Mouse (Mus musculus) adrenal gland, adult 18-20 months (tissue): ENCODE data around the gene Gpc6. TPM values are rescaled to one million over a fixed set of nuclear protein-coding genes. Genes with fewer than 3 reads are reported as not detected.

Experiments used
- DNase-seq, 2 experiments: peaks; one replicate each; pipeline ENCODE4 v3.0.0; 2021 to 2022; ENCODE audit warnings: low spot score in 2 of 2
- total RNA-seq, 2 experiments: library from RNA; stranded (reverse); gene quantifications; 1 replicate in 1 of 2; 2 replicates in 1 of 2; pipeline ENCODE4 v1.2.3; 2021

Gpc6 gene
- total RNA-seq, 2 experiments from 2014 or later, result 9.2 to 9.8 TPM

DNA sequence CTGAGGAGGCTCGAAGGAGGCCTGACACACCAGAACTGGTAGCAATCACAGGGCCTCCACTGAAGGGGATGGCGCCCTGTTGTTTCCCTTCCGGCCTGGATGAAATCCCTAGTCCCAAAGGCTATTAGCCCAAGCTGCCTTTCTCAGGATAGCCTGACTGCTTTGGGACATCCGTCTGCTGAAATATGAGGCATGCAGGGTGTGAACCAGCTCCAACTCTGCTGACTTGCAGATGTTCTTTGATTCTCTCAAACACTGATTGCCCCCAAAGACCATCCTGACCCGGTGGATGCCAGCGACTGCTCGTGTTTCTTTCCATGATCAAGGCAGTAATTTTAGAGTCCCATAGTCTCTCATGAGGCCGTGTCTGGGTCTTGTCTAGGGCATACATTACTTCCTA is 991.5 kb downstream of the Gpc6 start:
- no peak for DNase-seq

GRCm38 (mm10) chr14:117918724-117919123 is 993.6 kb downstream of the Gpc6 start:
- no peak for DNase-seq

DNA sequence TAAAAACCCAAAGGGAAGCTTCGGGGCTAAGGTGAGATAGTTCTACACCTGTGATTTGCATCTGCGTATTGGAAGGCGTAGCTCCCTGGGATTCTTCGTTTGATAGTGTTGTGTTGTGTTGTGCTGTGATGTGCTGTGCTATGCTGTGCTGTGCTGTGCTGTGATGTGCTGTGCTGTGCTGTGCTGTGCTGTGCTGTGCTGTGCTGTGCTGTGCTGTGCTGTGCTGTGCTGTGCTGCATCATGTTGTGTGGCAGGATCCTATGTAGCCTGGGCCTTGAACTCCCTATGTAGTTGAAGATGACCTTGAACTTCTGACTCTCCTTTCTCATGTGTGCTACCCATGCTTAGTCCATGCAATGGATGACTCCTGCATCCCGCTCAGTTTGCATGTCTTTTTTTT is 994.5 kb downstream of the Gpc6 start:
- no peak for DNase-seq

DNA sequence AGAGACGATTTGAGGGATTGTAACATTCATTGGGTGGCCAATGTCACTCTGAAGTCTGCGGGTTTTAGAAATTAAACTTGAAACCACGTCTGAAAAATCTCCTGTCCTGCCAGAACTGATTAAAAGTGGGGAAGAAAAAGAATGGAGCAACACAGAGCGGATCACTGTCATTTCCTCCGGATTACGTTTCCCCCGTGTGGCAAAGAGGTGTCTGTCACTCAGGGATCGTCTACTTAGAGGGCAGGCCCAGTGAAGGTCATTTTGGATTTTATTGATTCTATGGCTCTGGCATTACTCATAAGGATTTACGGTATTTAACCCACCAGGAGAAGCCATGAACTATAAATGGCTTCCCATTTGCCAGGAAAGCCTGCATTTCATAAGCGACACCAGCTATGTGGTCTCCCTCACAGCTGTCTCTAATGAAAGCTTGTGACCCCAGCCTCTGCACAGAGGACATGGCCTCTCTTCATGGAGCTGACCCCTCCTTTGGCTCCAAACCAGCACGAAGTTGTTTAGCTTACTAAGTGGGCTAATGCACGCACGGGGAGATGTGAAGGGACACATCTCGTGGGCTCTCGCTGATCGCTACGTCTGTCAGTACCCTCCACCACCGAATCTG is 996.4 kb downstream of the Gpc6 start:
- no peak for DNase-seq

GRCm38 (mm10) chr14:117923667-117924066 is 998.6 kb downstream of the Gpc6 start:
- DNase-seq, result no peak

GRCm38 (mm10) chr14:117930105-117930847 is 1005.2 kb downstream of the Gpc6 start:
- DNase-seq, result no peak

GRCm38 (mm10) chr14:117930848-117931816 is 1006.0 kb downstream of the Gpc6 start:
- no peak for DNase-seq

- DNase-seq, result no peak
These were observed 1007.2 kb downstream of the Gpc6 start for GRCm38 (mm10) chr14:117932163-117932851.

DNA sequence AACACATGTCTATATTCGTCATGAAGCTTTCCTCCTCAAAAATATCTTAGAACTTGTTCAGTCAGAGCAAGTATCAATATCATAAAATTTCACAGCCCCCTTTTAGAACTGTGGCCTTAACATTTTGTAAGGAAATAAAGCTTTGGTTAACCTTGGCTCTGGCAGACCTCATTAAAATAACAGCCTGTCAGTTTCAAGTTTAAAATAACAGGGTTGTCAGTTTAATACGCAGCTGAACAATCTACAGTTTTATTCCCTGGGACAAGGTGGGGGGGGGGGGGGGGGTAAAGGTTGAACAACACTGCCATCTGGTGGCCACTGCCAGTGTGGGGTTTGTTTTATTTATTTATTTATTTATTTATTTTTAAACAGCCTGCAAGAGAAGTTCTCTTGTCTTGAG is 1013.4 kb downstream of the Gpc6 start:
- peak; percentile 21 to 40 for DNase-seq

DNA sequence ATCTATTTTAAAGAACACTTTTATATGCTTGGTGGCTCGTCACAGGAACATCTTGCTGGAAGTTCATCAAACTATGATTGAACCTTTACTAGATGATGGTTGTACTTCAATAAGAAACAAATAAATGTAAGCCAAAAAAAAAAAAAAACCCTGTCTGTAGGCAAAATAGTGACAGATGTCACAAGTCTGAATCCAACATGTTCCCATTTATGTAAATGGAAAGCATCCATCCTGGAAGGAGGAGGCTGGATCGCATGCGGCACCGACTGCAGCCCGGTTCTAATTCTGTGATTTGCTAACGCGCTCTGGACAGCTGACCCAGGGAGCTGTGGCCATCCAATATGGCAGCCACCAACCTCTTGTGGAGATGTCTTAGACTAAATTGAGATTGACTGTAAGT is 1014.4 kb downstream of the Gpc6 start:
- no peak for DNase-seq

DNA sequence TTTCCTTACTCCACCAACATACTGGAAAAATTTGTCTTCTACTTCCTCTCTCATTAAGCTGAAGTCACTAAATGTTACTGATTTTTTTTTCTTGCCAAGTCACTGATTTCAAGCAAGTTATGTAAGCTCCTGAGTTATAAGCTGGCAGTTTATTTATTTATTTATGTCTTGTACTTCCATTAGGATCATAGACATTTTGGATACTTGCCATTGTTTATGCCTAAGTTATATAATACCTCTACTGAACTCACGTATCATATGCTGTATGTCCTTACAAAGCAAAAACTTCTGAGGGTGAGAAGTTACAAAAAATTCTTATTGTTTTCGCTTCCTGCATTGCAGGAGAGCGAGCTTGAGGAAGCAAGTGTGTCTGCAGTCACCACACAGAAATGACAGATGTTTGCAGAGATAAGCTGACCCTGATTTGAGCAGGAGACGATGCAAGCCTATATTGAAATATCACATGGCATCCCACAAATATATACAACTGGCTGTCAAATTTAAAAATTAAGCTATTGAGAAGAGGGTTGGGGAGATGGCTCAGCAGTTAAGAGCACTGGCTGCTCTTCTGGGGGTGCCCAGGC is 1020.9 kb downstream of the Gpc6 start:
- DNase-seq, result no peak

DNA sequence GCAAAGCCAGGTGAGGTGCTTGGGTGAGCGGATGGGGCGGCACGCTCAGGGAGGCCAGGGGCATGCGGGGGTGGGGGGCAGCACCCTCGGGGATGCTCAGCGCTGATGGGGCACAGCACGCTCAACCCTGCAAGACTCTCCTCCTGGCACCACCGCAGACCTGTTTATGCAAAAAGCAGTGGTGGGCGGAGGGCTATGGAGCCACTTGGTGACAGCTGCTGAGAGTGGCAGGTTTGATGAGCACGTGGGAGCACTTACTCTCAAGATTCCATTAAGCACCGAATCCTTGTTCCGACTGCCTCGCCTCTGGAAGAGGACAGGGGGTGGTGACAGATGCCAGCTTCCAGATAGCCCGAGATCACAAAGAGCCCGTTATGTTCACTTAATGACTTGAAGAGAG is 1026.2 kb downstream of the Gpc6 start:
- DNase-seq, result no peak

GRCm38 (mm10) chr14:117951686-117952085 is 1026.6 kb downstream of the Gpc6 start:
- DNase-seq, result no peak

DNA sequence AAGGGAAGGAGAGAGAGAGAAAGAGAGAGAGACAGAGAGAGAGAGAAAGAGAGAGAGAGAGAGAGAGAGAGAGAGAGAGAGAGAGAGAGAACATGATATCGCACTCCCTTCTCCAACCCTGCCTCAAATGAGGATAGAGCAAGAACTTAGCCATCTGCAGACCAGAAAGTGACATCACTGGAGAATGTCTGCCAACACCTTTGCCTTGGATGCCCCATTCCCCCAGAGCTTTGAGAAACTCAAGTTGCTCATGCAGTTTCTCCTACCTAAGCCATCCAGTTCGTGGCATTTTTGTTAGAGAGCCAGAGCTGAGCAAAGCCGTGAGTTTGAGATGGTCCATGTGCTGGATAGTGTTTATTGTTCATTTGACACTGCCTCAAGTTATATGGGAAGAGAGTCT is 1030.9 kb downstream of the Gpc6 start:
- DNase-seq, result no peak

DNA sequence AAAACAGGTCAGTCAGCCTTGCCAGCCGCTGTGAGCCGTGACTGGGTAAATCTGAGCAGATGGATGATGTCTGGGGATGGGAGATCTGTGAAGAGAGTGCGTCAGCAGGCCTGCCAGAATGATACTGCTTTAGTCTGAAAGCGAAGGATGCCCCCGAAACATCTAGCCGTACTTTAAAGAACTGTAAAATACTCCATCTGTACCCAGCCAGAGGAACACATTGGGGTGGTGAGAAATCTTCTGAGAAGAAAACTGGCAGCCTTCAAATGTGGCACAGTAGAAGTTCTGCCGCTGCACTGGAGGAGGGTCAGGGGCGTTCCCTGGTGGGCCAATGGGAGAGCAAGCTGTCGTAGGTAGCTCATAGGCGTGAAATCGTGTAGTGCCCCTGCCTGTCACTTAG is 1033.3 kb downstream of the Gpc6 start:
- no peak for DNase-seq

DNA sequence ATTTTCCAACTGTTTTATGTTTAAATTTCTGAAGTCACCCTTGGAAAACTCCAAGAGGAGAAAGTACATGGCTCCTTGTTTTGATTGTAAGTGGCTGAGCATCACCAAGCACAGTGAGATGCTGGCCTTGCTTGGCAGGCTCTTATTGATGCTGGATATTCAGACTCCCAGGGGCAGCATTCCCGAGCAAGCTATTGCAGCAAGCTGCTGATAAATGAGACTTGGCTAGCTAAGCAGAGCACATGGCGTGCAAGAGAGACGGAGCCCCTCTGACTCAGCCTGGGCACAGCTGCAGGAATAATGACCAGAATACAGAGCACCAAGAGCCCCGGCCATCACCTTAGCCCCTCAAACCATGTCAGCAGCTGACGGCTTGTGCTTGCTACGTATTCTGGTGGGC is 1036.2 kb downstream of the Gpc6 start:
- no peak for DNase-seq

GRCm38 (mm10) chr14:117961844-117962243 is 1036.7 kb downstream of the Gpc6 start:
- DNase-seq, result no peak

GRCm38 (mm10) chr14:117962453-117962852 is 1037.3 kb downstream of the Gpc6 start:
- peak; percentile 31 to 37 for DNase-seq

- no peak for DNase-seq
These were observed 1047.5 kb downstream of the Gpc6 start for GRCm38 (mm10) chr14:117972576-117972975.

DNA sequence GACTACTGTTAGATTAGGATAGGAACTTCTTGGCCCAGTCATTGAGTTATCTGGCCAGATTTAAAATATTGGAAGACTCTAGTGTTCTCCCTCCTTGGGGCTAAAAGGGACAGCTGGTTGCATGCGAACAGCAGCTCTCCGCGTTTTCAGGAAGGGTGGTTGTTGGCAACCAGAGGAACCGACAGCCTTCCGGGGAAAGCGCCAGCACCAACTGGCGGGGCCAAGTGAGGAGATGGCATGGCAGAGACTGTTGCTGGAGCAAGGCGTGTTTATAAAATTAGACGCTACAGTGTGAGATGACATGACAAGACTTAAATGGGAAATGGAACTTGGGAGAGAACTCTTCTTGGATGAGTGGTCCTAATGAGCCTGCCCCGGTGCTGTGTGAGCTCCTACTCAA is 1056.4 kb downstream of the Gpc6 start:
- no peak for DNase-seq

GRCm38 (mm10) chr14:117988444-117988843 is 1063.3 kb downstream of the Gpc6 start:
- no peak for DNase-seq
